Mouse (Mus musculus) duodenum, adult 2 months (tissue): Measurements from ENCODE around the gene Rspo3. TPM values are rescaled to one million over a fixed set of nuclear protein-coding genes. Genes with fewer than 3 reads are reported as not detected.

Source experiments
- polyA plus RNA-seq: library from polyadenylated mRNA; depleted of rRNA; stranded (reverse); fragments of >200 nt; gene quantifications from 2 replicates; pipeline ENCODE4 v1.2.3, GENCODE M21; 2012; ENCODE audit warnings: low replicate concordance; rRNA removed

Gene Rspo3
- 1.3 and 1.7 TPM in 2 replicates for polyA plus RNA-seq

DNA sequence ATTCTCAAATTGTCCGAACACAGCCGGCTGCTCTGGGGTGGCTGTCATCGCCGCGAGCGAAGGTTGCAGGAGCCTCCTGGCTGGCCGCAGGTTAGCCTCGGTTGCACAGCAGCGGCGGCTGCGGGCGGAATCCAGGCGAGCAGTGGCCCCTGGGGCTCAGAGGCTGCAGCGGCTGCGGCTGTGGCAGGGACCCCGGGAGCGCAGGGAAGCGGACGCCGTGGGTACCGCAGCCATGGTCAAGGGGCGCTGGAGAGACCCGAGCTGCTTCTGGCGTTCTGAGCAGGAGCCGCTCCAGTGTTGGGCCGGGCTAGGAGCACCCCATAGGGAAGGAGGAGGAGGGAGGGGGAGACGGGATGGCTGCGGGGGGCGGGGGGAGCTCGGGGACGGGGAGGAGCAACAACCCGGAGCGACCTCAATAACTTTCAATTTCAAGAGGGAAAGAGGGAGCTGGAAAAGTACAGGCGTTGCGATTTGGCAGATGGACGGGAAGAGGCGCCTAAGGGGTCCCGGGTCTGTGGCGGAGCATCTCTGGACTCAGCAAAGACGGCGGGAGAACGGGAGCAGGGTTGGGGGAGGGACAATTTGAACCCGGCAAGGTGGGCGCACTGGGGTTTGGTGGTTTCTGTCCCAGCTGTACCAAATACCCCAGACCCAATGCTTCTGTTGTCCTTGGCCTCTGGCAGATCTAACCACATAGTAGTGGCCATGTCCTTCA is at the start of gene Rspo3:
TSS of gene Rspo3 (minus strand) at position 322 of the 715 bp plus-strand sequence.

Other genes starting within 250 kb of the Rspo3 start
- 0.27 and 0.65 TPM in 2 replicates for gene Echdc1, start 222.7 kb downstream of the Rspo3 start, polyA plus RNA-seq
- 4.0 and 5.3 TPM in 2 replicates for gene Rnf146, start 173.4 kb downstream of the Rspo3 start, polyA plus RNA-seq